Mouse (Mus musculus): Measurements from ENCODE around the gene Ipo7.
A peak's percentile ranks its signal among the peaks of the same experiment; 100 is the strongest.
"Not testable (repeated sequence)": the region's sequence is repeated elsewhere in the genome, so short reads cannot be mapped to it uniquely, and the experiment has no call there.

The Ipo7 gene

DNA sequence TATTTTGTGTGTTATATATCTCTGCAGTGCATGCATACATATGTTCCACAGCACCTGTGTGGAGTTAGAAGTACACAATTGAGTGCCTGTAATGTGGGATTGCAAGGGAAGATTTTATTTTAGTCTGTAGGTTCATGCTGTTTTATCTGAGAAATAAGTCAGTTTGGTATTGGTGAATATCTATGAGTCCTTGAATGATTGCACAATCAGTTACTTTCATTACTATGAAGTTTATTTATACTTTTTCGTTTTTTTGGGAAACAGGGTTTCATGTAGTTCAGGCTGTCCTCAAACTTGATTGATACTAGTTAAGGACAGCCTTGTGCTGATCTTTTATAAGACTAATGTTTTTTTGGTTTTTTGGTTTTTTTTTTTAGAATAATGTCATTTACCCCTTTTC, 5.5 kb downstream of the Ipo7 start:
- no peak for DNase-seq

- DNase-seq, result no peak
Measured at GRCm38 (mm10) chr7:110026594-110026993, 8.5 kb downstream of the Ipo7 start.

DNA sequence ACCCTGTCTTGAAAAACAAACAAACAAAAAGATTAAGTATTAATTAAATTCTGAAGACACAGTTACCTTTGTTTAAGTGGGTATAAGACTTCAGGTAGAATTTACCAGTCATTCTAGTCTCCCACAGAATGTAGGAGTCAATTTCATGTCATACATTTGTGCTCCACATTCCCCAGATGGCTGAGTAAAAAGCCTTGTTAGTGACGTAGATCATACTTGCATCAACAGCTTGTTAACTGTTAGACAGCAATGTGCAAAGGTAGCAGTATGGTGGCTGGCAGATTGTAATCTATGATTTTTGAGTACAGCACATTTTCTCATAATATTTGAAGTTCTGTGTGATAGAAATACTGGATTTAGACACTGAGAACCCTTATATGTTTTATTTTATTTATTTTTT, 10.8 kb downstream of the Ipo7 start:
- no peak for DNase-seq

DNA sequence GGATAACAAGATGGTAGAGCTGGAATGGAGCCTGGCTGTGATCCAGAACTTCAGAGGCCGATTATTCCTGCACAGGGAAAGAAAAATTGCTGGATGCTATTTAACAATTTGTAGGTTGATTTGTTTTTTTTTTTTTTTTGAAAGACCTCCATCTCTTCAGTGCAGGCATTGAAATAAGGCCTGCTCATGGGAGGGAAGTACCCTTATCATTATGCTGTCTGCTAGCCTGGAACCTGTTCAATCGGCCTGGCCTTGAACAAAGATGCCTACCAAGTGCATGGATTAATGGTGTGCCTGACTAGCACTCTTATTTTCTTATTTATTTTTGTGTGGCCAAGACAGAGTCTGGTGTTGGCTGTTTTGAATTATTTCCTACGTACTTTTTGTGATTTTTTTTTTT, 12.3 kb downstream of the Ipo7 start:
- DNase-seq, result no peak

- DNase-seq, result not testable (repeated sequence)
Measured at GRCm38 (mm10) chr7:110057723-110058122, 39.6 kb downstream of the Ipo7 start.

DNA sequence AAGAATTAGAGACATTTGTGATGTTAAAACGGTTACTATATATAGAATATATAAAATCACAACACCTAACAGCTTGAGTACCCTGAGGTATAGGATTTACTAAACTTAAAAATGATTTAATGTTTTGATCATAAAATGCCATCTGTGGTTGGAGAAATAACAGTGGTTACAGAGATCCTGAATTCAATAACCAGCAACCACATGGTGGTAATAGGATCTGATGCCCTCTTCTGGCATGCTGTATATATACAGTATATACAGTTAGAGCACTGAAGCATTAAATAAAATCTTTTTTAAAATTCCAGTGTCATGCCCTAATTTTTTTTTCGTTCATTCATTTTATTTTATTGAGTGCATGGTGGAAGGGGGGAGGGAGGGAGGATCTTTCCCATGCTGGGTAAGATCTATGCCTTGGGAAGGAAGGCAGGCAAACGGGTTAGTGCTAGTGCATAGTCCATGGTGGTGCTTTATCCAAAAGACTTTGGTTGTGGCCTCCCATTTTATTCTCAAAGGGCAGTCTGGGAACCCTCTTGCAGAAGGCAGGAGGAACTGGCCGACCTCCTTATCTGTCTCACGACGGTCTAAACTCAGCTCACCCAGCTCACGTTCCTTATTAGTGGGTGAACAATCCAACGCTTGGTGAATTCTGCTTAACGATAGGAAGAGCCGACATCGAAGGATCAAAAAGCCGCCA, 41.2 kb downstream of the Ipo7 start:
- no peak for DNase-seq

GRCm38 (mm10) chr7:110060106-110060668, 42.1 kb downstream of the Ipo7 start:
- DNase-seq, result no peak

GRCm38 (mm10) chr7:110060669-110061198, 42.7 kb downstream of the Ipo7 start:
- DNase-seq, result no peak

DNA sequence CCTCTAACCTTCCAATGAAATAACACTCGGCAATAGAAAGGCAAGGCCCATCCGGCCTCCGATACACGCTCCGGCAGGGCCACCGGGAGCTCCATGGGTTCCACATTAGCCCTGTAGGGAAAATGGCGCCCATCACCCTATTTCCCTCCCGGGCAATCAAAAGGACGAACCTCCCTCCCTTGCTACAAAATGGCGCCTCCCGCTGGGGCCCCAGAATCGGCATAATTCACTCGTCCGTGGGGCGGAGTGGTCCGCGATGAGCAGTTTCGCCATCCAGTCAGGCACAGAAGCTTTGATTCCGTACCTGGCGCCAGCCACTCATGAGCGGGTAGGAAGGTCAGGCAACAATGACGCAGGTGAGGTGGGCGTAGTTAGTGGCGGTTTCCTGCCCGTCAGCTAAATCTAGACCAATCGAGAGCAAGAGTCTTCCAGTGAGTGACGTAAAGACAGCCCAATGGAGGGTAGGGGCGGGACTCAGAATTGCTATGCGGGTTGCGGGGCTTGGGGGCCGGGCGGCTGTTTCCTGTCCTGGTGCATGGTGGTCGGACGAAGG, 43.2 kb downstream of the Ipo7 start, which contains the start of gene Zfp143:
TSS of gene Zfp143 (plus strand) at position 19 of the 553 bp plus-strand sequence.
- peak; percentile 100 for DNase-seq

DNA sequence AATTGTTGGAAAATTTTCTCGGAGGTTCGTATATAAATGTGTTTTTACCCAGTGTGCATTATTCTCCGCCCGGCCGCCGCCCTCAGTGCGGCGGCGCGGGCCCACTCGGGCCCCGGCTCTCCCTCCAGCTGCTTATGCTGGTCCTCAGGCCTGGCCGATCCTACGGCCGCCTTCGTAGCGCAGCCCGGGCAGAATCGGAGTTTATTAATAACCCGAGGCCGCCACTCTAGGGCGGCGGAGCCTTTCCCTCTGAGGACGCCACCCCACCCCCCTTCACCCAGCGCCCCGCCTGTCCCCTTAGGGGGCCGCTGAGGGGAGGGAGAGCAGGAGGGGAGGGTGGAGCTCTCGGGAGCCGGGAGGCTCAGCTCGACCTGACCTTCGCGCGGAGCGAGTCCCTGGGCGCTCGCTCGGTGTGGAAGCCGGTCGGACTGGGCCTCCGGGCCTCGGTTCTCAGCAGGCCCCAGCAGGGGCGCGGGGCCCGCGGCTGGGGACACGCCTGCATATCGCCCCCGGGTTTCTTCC, 43.7 kb downstream of the Ipo7 start:
- peak; percentile 92 for DNase-seq

DNA sequence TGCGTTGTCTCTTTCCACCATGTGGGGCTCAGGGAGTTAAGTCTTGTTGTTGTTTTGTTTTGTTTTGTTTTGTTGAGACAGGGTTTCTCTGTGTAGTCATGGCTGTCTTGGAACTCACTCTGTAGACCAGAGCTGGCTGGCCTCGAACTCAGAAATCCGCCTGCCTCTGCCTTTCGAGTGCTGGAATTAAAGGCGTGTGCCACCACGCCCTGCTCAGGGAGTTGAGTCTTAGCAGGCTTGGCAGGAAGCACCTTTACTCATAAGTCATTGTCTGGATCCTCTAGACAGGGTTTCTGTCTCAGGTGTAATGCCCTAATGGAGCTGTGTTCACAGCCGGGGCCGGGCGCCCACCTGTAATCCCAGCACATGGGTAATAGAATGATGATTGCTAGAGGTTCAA, 45.7 kb downstream of the Ipo7 start:
- DNase-seq, result no peak

- DNase-seq, result no peak
Measured at GRCm38 (mm10) chr7:110069070-110069469, 51.0 kb downstream of the Ipo7 start.

DNA sequence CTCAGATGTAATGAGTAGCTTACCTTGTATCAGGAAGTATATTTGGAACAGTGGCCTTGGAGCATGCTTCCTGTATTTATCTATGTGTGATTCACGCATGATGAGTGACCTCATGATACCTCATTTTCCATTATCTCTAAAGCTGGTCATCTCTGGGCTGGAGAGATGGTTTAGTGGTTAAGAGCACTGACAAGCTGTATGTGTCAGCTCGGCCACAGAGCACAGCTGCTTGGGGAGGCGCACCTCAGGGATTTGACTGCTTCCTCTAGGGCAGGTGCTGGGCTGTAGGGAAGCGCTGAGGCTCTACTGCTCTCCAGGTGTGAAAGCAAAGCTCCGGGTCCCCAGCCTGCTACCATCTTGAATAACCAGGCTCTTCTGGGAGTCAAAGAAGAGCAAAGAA, 60.1 kb downstream of the Ipo7 start:
- DNase-seq, result no peak

DNA sequence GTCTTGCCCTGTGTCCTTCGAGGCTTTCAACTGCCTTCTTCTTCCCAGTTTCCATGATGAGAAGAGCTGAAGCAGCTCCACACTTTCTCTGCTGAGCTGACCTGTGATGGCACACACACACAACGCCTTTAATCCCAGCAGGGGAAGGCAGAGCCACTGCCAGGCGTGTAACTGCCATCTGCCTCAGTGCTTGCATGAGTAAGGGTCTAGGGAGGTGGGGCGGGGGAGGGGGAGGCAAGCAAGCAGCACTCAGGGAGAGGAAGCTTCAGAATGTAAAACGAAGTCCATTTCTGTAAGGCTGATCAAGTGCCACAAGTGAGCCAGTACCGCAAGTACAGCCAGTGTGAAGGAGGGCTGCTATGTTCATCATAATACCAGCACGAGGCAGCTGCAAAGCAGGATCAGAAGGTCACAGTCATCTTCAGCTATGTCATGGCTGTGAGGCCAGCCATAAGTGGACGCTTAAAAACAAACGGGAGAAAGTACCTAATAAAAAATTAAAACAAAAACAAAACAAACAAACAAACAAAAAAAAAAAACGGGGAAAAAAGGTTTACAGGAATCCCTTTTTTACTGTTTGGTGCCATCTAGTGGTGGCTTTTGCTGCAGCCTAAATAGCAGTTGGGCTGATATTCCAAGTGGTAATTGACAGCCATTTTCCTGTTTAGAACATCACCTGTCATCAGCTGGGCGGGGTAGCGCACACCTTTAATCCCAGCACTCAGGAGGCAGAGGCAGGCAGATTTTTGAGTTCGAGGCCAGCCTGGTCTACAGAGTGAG, 65.5 kb downstream of the Ipo7 start:
- DNase-seq, result peak; percentile 59

DNA sequence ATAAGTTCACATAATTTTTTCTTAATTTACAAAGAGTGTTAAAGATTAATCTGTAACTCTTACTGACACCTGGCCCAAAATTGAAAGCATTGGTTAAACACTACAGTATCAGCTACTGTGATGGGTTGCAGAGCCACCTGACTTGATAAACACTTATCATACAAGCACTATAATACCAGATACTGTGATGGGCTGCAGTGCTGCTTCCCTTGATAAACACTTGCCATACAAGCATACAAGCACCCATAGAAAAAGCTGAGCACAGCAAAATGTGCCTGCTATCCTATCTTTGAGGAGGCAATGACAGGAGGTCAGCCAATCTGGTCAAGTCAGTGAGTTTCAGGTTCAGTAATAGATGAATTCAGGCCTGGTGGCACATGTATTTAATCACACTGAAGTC, 67.1 kb downstream of the Ipo7 start:
- DNase-seq, result no peak

DNA sequence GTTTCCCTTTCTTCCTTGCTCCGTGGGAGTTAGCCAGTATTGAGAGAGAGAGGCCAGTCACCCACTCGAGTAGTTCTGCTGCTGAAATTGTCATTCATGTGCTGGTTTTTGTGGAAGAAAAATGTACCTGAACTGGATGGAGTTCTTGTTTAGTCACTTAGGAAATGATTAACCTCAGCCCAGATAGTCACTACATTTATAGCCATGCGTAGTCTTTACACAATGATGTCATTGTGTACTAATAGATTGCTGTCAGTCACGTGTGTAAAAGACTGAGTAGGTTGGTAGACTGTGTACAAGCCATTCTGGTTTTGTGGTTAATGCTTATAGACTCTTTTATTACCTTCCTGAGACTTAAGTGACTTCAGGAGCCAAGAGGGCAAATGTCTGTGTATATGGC, 69.8 kb downstream of the Ipo7 start:
- DNase-seq, result no peak

DNA sequence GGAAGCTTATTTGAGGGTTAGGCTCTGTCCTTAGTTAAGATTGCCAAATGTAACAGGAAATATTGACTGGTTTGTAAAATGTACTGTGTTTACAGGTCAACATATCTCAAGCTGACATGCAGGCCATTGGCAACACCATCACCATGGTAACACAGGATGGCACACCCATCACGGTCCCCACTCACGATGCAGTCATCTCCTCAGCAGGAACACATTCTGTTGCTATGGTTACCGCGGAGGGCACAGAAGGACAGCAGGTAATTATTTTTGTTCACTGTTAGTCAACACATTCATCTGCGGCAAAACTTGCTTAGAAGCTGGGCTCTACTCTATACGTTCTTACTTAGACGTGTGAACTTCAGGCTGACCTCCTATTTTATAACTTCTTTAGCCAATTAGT, 73.6 kb downstream of the Ipo7 start:
- DNase-seq, result no peak

DNA sequence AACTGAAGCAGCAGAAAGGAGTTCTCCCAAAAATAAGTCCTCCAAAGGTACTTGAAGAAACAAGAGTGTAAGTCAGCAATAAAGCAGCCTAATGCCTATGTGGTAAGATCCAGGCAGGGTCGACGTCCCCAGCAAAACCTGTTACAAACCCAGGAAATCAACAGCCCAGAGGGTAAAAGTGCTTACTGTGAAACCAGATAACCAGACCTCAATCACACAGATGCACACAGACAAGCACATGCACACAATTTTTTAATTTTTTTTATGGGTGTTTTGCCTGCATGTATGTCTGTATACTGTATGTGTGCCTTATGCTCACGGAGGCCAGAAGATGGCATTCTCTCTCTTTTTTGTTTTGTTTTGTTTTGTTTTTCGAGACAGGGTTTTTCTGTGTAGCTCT, 78.3 kb downstream of the Ipo7 start:
- DNase-seq, result no peak

GRCm38 (mm10) chr7:110097106-110097793, 79.2 kb downstream of the Ipo7 start:
- DNase-seq, result peak; percentile 49

DNA sequence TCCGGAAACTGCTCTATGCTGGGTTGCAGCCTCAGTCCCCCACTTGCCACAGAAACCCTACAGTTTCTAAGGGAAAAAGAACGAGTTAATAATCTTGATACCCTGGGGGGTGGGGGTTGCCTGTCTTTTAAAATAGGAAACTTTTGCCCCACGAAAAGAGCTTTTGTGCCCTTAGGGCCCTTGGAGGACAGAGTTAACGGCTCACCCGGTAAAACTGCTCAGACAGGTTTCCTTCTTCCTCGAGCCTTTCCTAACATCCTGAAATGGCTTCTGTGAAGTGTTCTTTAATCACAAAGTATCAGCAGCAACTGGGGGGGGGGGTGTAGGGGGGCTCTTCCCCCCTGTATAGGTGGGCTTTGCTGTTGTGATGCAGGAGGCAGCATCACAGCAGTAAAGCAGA, 82.8 kb downstream of the Ipo7 start:
- DNase-seq, result no peak

DNA sequence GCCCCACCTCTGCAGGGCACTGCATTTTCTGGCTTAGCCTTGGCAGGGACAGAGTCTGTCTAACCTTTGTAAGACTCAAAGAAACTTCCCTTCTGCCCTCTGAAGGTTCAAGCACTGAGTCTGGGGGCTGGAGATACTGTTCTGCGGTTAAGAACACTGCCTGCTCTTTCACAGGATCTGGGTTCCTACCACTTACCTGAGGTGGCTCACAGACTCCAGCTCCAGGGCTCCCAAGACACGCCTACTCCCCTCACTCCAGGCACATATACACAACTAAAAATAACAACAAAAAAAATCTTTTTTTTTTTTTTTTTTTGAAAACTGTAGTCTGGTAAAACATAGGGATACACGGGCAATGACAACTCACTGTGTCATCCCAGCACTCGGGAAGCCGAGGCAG, 83.2 kb downstream of the Ipo7 start:
- no peak for DNase-seq

- peak; percentile 48 for DNase-seq
Measured at GRCm38 (mm10) chr7:110105041-110105440, 87.0 kb downstream of the Ipo7 start.
